Mouse (Mus musculus) megakaryocyte-erythroid progenitor cell, adult 5-6 weeks (primary cell): Measurements from ENCODE around the gene Fhit. TPM values are rescaled to one million over a fixed set of nuclear protein-coding genes. Genes with fewer than 3 reads are reported as not detected.
"Not testable (repeated sequence)": the region's sequence is repeated elsewhere in the genome, so short reads cannot be mapped to it uniquely, and the experiment has no call there.

Source experiments
- ATAC-seq: replicated peaks from 2 replicates; pipeline ENCODE4 v1.8.0; 2016; ENCODE audit warnings: mild to moderate bottlenecking, inconsistent platforms; ENCODE audit not compliant: severe bottlenecking, poor library complexity, low FRiP score, low TSS enrichment
- total RNA-seq, 2 experiments: library from RNA; stranded (forward) in 1 of 2; stranded (reverse) in 1 of 2; fragments of 200-1000, 215-1000 nt in 1 of 2; fragments of >200 nt in 1 of 2; fragmentation: Nextera tagmentation in 1 of 2; gene quantifications; 2 replicates each; pipeline ENCODE4 v1.2.3; 2014 to 2017

Fhit gene
- total RNA-seq, 2 experiments from 2014 or later: 12.6 to 17.1 TPM

- ATAC-seq: no peak
Measured at GRCm38 (mm10) chr14:10978651-10979050, 183.2 kb downstream of the Fhit start.

GRCm38 (mm10) chr14:10941647-10942046, 220.2 kb downstream of the Fhit start:
- no peak for ATAC-seq

GRCm38 (mm10) chr14:10933667-10934066, 228.2 kb downstream of the Fhit start:
- ATAC-seq: no peak

GRCm38 (mm10) chr14:10917893-10918803, 243.7 kb downstream of the Fhit start:
- no peak for ATAC-seq

GRCm38 (mm10) chr14:10908011-10908410, 253.8 kb downstream of the Fhit start:
- ATAC-seq: no peak

GRCm38 (mm10) chr14:10882759-10883158, 279.1 kb downstream of the Fhit start:
- ATAC-seq: no peak

- ATAC-seq: no peak
Measured at GRCm38 (mm10) chr14:10880749-10881148, 281.1 kb downstream of the Fhit start.

GRCm38 (mm10) chr14:10874595-10875372, 287.1 kb downstream of the Fhit start:
- no peak for ATAC-seq

- no peak for ATAC-seq
Measured at GRCm38 (mm10) chr14:10857606-10858005, 304.2 kb downstream of the Fhit start.

GRCm38 (mm10) chr14:10851936-10852335, 309.9 kb downstream of the Fhit start:
- no peak for ATAC-seq

GRCm38 (mm10) chr14:10836001-10836400, 325.8 kb downstream of the Fhit start:
- ATAC-seq: no peak

- ATAC-seq: no peak
Measured at GRCm38 (mm10) chr14:10824819-10825218, 337.0 kb downstream of the Fhit start.

- ATAC-seq: no peak
Measured at GRCm38 (mm10) chr14:10813551-10813950, 348.3 kb downstream of the Fhit start.

- ATAC-seq: no peak
Measured at GRCm38 (mm10) chr14:10798489-10799180, 363.2 kb downstream of the Fhit start.

GRCm38 (mm10) chr14:10797595-10797994, 364.2 kb downstream of the Fhit start:
- no peak for ATAC-seq

GRCm38 (mm10) chr14:10795498-10796075, 366.2 kb downstream of the Fhit start:
- ATAC-seq: no peak

GRCm38 (mm10) chr14:10783929-10784328, 377.9 kb downstream of the Fhit start:
- ATAC-seq: no peak

- ATAC-seq: no peak
Measured at GRCm38 (mm10) chr14:10778721-10779120, 383.1 kb downstream of the Fhit start.

- ATAC-seq: not testable (repeated sequence)
Measured at GRCm38 (mm10) chr14:10754883-10755282, 407.0 kb downstream of the Fhit start.

GRCm38 (mm10) chr14:10738076-10738475, 423.8 kb downstream of the Fhit start:
- ATAC-seq: no peak
